ENCODE assay signal across 8 mouse cellular contexts in genomic region chr7:70369061-70369730, GRCm38 (mm10). TPM values are rescaled to one million over a fixed set of nuclear protein-coding genes. Genes with fewer than 3 reads are reported as not detected.
DNase-seq lines count a peak whose midpoint lies in the region; ATAC-seq and TF ChIP-seq lines count a peak whose summit lies in the region.

No protein-coding gene starts in this region.

- H3K4me2 ChIP-seq in hindbrain, embryonic 11.5 days (replicated peaks; ENCODE audit: low read depth, low read length) = peak overlapping the region; percentile 60

- no peaks in the 10 kb centered on the region for H3K9me3 ChIP-seq in hindbrain, embryonic 11.5 days (ENCODE audit: control insufficient read depth, low read length)

- no peaks in the 10 kb centered on the region for H3K36me3 ChIP-seq in hindbrain, embryonic 11.5 days (ENCODE audit: control insufficient read depth, insufficient read depth, low read length)

- peak overlapping the region; percentile 67 for H3K27ac ChIP-seq in hindbrain, embryonic 11.5 days (ENCODE audit: low read depth, low read length)
- H3K27ac ChIP-seq in olfactory bulb, adult 2 months (ENCODE audit: insufficient read depth, low read depth, low read length) = peak overlapping the region; percentile 32; the same call in 1 of the 2 replicates

- TF ChIP-seq CTCF in olfactory bulb, adult 2 months (IDR thresholded peaks at IDR 0.05; ENCODE audit: insufficient read depth, low read depth, low read length) = no peak

- under 1% methylated on average over 37 of the region's 37 CpGs for WGBS in hindbrain, embryonic 11.5 days
- WGBS in olfactory bulb, adult 2 months = 2% methylated on average over 37 of the region's 37 CpGs

- peak; percentile 49 for ATAC-seq in hindbrain, embryonic 11.5 days (ENCODE audit: low FRiP score)
- no peak for ATAC-seq in megakaryocyte progenitor cell, adult 5-6 weeks (replicated peaks; ENCODE audit: poor library complexity)

- DNase-seq in adrenal gland, adult 2 months = peak; percentile 54
- DNase-seq in adrenal gland, postnatal 25 days = no peak
- peak; percentile 80 for DNase-seq in embryo, embryonic 10.5 days (ENCODE audit: low spot score)
- peak; percentile 78 for DNase-seq in hindbrain, embryonic 11.5 days (ENCODE audit: low spot score)
- peak; percentile 18 for DNase-seq in liver
- DNase-seq in left cerebral cortex, postnatal 25 days (ENCODE audit: low spot score in 2 of 2) = no peak

- no peak for TF ChIP-seq POLR2A in olfactory bulb, adult 2 months (IDR thresholded peaks at IDR 0.05; ENCODE audit: insufficient read depth, low read depth, low read length)

- peaks cover 24% of the 10 kb centered on the region for H3K27me3 ChIP-seq in hindbrain, embryonic 11.5 days (ENCODE audit: control insufficient read depth, insufficient read depth, low read length)

- peak overlapping the region; percentile 38 for H3K4me3 ChIP-seq in hindbrain, embryonic 11.5 days (ENCODE audit: low read depth, low read length)
- no peak overlapping the region for H3K4me3 ChIP-seq in olfactory bulb, adult 2 months (ENCODE audit: insufficient read depth, low read depth, low read length)

- peak overlapping the region; percentile 68 for H3K9ac ChIP-seq in hindbrain, embryonic 11.5 days (ENCODE audit: low read depth, low read length)

- intact Hi-C loops in left cerebral cortex, postnatal 25 days (cut with DNase I) = loop anchor here (2.0 to 10.0 kb wide), 3 partner anchors 78 to 1776 kb away; no protein-coding TSS in a partner anchor

- peaks cover 13% of the 10 kb centered on the region for H3K4me1 ChIP-seq in hindbrain, embryonic 11.5 days (replicated peaks; ENCODE audit: control insufficient read depth, insufficient read depth, low read length)
- peaks cover 2% of the 10 kb centered on the region; the same call in 1 of the 2 replicates for H3K4me1 ChIP-seq in olfactory bulb, adult 2 months (ENCODE audit: control insufficient read depth, insufficient read depth, low read length)

RNA-seq across cellular contexts. Expression of gene Nr2f2, which starts 2.7 kb away (rescaled TPM):
- 100 to 1,000 TPM; 109 to 132 TPM for total RNA-seq in adrenal gland, adult 2 months (2021)
- 401 and 472 TPM in 2 replicates for polyA plus RNA-seq in adrenal gland, adult 2 months (2012; rRNA removed)
- 101 and 117 TPM in 2 replicates for total RNA-seq in adrenal gland, postnatal 25 days (2021)
- 95.6 and 120 TPM in 2 replicates for polyA plus RNA-seq in hindbrain, embryonic 11.5 days (2014; fragmentation: Nextera tagmentation; extraction: Ambion mirVana)
- polyA plus RNA-seq in olfactory bulb, adult 2 months (2012; ENCODE audit: insufficient read depth, insufficient read length, low replicate concordance, missing spikeins) = not detected in 2 replicates
- 10 to 100 TPM; 34.2 to 38.4 TPM for total RNA-seq in left cerebral cortex, postnatal 25 days (2021)
- not detected in 2 replicates for total RNA-seq in megakaryocyte progenitor cell, adult 5-6 weeks (2015)
- not detected in 2 replicates for total RNA-seq in megakaryocyte progenitor cell, adult 5-6 weeks (2017)

Comparison
In these comparisons a context has a peak if more than half of its experiments do, and no peak if none do; other contexts are left out.
1. DNase-seq: peak in adrenal gland, adult 2 months (single experiment), embryo, embryonic 10.5 days (single experiment), hindbrain, embryonic 11.5 days (single experiment) and liver (single experiment); none in adrenal gland, postnatal 25 days (single experiment) and left cerebral cortex, postnatal 25 days (0 of 2).
2. RNA of gene Nr2f2, which starts 2.7 kb away (total RNA-seq): 109 to 132 TPM in adrenal gland, adult 2 months, 101 to 117 TPM in adrenal gland, postnatal 25 days and 34.2 to 38.4 TPM in left cerebral cortex, postnatal 25 days; not detected in megakaryocyte progenitor cell, adult 5-6 weeks; every median in the first group is over 10 times any median in the second.